Mouse (Mus musculus) stomach, adult 2 months (tissue): ENCODE measurements around the gene Tmprss15. TPM values are rescaled to one million over a fixed set of nuclear protein-coding genes. Genes with fewer than 3 reads are reported as not detected.

Experiments
- polyA plus RNA-seq: library from polyadenylated mRNA; depleted of rRNA; stranded (reverse); fragments of >200 nt; gene quantifications from 2 replicates; pipeline ENCODE4 v1.2.3, GENCODE M21; 2012; rRNA removed

The Tmprss15 gene
- not detected in 2 replicates for polyA plus RNA-seq

DNA sequence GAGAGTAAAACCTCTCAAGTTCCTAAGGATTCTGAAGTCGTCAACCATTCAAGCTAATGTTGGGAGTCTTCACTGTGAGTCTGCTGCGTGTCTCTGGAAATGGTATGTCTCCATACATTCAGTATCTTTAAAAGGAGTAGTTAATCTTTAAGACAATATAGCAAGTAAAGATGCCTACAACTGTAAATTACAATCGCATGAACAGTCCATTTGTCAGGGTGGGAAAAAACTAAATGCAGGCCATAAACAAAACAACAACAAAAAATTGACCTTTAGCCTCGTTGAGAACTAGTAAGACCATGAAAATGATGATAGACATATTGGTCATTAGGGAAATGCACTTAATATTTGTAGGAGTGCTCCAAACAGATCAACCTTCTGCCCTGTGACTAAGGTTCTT, at the start of gene Tmprss15:
Tmprss15 (minus strand) TSS at position 101 of the 400 bp plus-strand sequence.

DNA sequence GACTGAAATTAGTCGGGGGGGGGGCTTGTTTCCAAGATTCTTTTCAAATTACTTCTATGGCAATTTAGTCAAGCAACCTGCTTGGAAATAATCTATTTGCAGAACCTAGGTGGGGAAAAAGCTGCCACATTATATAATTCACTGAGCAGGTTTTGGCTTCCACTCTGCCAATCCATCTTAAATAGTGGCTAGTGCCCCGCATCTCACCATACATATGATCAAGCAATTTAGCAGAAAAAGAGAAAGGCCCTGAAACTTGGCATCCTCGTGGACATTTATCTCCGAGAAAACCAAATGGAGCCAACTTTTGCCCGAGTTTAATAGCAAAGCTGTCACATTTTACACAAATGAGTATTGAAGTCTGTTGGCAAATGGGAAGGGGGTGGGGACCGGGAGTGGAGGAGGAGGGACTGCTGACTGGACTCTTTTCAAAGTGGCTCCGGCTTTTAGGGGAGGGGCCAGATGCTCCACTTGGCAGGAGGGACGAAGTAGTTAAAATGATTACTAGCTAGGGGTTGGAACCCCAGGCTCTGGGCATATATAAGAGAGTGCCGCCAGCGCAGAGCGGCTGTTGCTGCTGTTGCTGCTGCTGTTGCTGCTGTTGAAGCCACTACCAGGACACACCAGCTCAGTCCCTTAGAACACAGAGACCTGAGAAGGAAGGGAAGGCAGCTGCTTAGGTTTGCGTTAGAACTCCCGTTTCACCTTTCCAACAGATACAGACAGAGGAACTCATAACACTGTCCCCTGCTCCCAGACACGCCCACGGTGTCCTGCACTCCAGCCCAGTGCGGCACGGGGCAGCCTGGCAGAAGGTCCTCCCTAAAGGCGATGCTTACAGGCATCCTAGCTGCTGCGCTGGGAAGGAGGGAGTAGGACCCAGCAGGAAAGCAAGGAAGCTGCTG, 160.3 kb downstream of the Tmprss15 start, which contains the start of gene Chodl:
Chodl (plus strand) TSS at position 567 of the 905 bp plus-strand sequence.

Other genes starting within 250 kb of the Tmprss15 start
- gene Chodl, start 160.1 kb downstream of the Tmprss15 start, polyA plus RNA-seq: 0.83 and 1.5 TPM in 2 replicates